Mouse (Mus musculus) stomach, postnatal 0 days (tissue): ENCODE measurements at regions not wholly inside any gene's neighbourhood (a gene's known extent, or its start where the extent isn't known, plus 50 kb on each side); places are given as distances from the start of the nearest gene placed in this dataset.

Experiments
- ATAC-seq: fragments of 200-750 bp; cut with Nextera tagmentation; 2 replicates; pipeline ENCODE4 v1.8.0; 2017; ENCODE audit not compliant: low FRiP score, low TSS enrichment
- DNase-seq: peaks from one replicate; pipeline ENCODE4 v3.0.0-alpha.2; 2016; ENCODE audit warnings: low spot score
- H3K27ac ChIP-seq: fragments of 300-500 bp; sonication (generic); replicated peaks from 2 replicates; pipeline ENCODE4 v1.5.1; 2014; ENCODE audit warnings: mild to moderate bottlenecking, control low read depth
- H3K27me3 ChIP-seq: fragments of 300-500 bp; sonication (generic); 2 replicates; pipeline ENCODE4 v1.6.1; 2014; ENCODE audit warnings: low read length; ENCODE audit not compliant: control insufficient read depth, insufficient read depth
- H3K36me3 ChIP-seq: fragments of 300-500 bp; sonication (generic); 2 replicates; pipeline ENCODE4 v1.6.1; 2014; ENCODE audit warnings: low read length, mixed read lengths; ENCODE audit not compliant: control insufficient read depth, insufficient read depth
- H3K4me1 ChIP-seq: fragments of 300-500 bp; sonication (generic); replicated peaks from 2 replicates; pipeline ENCODE4 v1.6.1; 2014; ENCODE audit warnings: antibody characterized with exemption; ENCODE audit not compliant: control insufficient read depth, insufficient read depth
- H3K4me2 ChIP-seq: fragments of 300-500 bp; sonication (generic); replicated peaks from 2 replicates; pipeline ENCODE4 v1.6.1; 2014; ENCODE audit warnings: low read depth, mild to moderate bottlenecking, control low read depth, moderate library complexity
- H3K4me3 ChIP-seq: fragments of 300-500 bp; sonication (generic); 2 replicates; pipeline ENCODE4 v1.5.1; 2014; ENCODE audit warnings: low read depth, low read length, control low read depth
- H3K9ac ChIP-seq: fragments of 300-500 bp; sonication (generic); 2 replicates; pipeline ENCODE4 v1.6.1; 2014; ENCODE audit warnings: mild to moderate bottlenecking, low read length, control low read depth, mixed read lengths
- H3K9me3 ChIP-seq: fragments of 300-500 bp; sonication (generic); 2 replicates; pipeline ENCODE4 v1.6.1; 2016; ENCODE audit warnings: low read length; ENCODE audit not compliant: control insufficient read depth
- CTCF ChIP-seq: IDR thresholded peaks from 2 replicates; pipeline ENCODE4 v1.5.1; 2016; ENCODE audit warnings: antibody characterized with exemption, low read depth, mild to moderate bottlenecking, moderate library complexity
- EP300 ChIP-seq: optimal IDR thresholded peaks from 2 replicates; pipeline ENCODE3; 2016; ENCODE audit warnings: antibody characterized with exemption
- WGBS: fragments of 180-500 bp; shearing (Covaris S2); extraction: QIAGEN DNeasy Blood & Tissue Kit; methylation state at CpG from one replicate; pipeline ENCODE4 v1.1.7; 2014; 5-methylcytosine and 5-hydroxymethylcytosine counted together

DNA sequence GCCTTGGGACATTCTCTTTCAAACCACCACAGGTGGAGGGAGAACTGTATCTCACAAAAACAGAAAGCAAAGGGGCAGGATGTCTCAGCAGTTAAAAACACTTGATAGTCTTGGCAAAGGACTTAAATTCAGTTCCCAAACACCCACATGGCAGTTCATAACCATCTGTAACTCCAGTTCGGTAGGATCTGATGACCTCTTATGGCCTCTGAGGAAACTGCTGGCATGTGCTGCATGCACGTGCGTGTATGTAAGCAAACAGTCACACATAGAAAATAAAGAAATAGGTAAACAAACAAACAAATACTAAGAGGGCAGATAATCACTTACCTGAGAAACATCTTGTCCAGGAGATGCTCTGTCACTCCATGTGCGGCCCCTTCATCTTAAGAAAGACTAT is 129.4 kb upstream of the Ufm1 start:
- no peak overlapping the region for H3K4me2 ChIP-seq
- no peak overlapping the region for H3K9ac ChIP-seq
- no peak for TF ChIP-seq EP300
- no peak for TF ChIP-seq CTCF
- H3K4me1 ChIP-seq = no peaks in the 10 kb centered on the region
- H3K4me3 ChIP-seq = no peak overlapping the region
- WGBS = 75% methylated on average over 4 of the region's 4 CpGs
- no peaks in the 10 kb centered on the region for H3K27me3 ChIP-seq
- H3K27ac ChIP-seq = no peak overlapping the region
- H3K36me3 ChIP-seq = no peaks in the 10 kb centered on the region
- H3K9me3 ChIP-seq = no peaks in the 10 kb centered on the region
- ATAC-seq (no peak), DNase-seq (no peak)

DNA sequence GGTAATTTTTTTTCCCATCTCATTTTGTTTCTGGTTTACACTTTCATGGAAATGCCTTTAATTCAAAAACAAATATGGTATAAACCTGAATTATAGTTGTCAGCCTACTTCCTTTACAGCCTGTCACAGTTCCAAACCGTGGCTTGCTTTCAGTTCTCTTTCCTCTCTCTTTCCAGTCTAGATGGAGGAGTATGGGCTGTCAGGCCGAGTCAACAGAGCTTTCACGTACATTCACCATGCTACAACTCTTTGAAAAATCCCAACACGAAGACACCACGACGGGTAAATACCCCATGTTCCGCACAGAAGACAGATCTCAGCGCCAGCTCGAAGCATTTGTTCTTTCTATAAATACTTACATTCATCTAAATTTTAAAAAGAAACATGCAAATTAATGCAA is 125.2 kb upstream of the Ufm1 start:
- H3K4me3 ChIP-seq = no peak overlapping the region
- H3K27me3 ChIP-seq = no peaks in the 10 kb centered on the region
- no peaks in the 10 kb centered on the region for H3K4me1 ChIP-seq
- H3K9me3 ChIP-seq = no peaks in the 10 kb centered on the region
- no peak overlapping the region for H3K27ac ChIP-seq
- DNase-seq = no peak
- ATAC-seq = no peak
- no peaks in the 10 kb centered on the region for H3K36me3 ChIP-seq
- TF ChIP-seq CTCF (no peak), EP300 (no peak)
- 64% methylated on average over 9 of the region's 9 CpGs for whole genome bisulfite sequencing
- no peak overlapping the region for H3K9ac ChIP-seq
- no peak overlapping the region for H3K4me2 ChIP-seq

DNA sequence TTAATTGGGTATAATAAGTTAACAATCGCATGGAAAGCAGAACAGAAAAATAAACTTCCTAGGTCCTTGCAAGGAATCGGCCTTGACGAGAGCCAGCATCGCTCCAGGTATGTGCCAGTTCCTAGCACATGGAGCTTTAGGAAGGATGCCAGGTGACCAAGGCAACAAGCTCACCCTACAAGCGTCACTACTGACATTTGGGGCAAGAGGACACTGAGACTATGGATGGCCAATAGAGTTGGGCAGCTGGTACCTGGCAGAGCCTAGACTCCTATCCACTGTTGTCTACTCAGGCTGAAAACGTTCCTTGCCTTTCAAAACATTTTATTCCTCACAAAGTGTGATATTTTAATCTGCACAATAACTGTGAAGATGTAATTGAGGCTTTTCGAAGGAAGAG is 124.6 kb upstream of the Ufm1 start:
- H3K4me2 ChIP-seq = no peak overlapping the region
- no peak overlapping the region for H3K27ac ChIP-seq
- no peaks in the 10 kb centered on the region for H3K36me3 ChIP-seq
- H3K9me3 ChIP-seq = no peaks in the 10 kb centered on the region
- WGBS = 73% methylated on average over 7 of the region's 7 CpGs
- ATAC-seq = no peak
- TF ChIP-seq CTCF (no peak), EP300 (no peak)
- H3K4me1 ChIP-seq = no peaks in the 10 kb centered on the region
- DNase-seq = no peak
- no peak overlapping the region for H3K9ac ChIP-seq
- H3K4me3 ChIP-seq = no peak overlapping the region
- no peaks in the 10 kb centered on the region for H3K27me3 ChIP-seq

DNA sequence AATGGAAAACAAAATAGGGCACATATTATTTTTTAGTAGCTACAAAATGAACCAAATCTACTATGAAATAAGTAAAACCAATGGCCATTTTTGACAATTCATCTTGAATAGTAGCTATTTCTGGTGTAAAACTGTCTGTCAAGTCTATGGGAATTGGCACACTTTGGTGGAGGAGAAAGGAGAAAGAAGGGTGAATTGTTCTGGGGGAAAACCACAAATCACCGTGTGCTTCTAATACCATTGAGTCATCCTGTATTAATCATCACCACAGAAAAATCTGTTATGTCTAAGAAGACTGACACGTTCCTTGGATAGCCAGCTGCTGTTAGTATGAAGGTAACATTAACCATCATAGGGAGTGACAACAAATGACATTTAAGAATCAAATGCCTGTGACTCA is 123.7 kb upstream of the Ufm1 start:
- no peak for TF ChIP-seq EP300
- TF ChIP-seq CTCF = no peak
- no peak overlapping the region for H3K27ac ChIP-seq
- H3K4me3 ChIP-seq = no peak overlapping the region
- no peaks in the 10 kb centered on the region for H3K9me3 ChIP-seq
- no peak for ATAC-seq
- no peak overlapping the region for H3K9ac ChIP-seq
- no peak overlapping the region for H3K4me2 ChIP-seq
- no peaks in the 10 kb centered on the region for H3K27me3 ChIP-seq
- DNase-seq = no peak
- no peaks in the 10 kb centered on the region for H3K4me1 ChIP-seq
- H3K36me3 ChIP-seq = no peaks in the 10 kb centered on the region
- 67% methylated on average over 2 of the region's 2 CpGs for WGBS

DNA sequence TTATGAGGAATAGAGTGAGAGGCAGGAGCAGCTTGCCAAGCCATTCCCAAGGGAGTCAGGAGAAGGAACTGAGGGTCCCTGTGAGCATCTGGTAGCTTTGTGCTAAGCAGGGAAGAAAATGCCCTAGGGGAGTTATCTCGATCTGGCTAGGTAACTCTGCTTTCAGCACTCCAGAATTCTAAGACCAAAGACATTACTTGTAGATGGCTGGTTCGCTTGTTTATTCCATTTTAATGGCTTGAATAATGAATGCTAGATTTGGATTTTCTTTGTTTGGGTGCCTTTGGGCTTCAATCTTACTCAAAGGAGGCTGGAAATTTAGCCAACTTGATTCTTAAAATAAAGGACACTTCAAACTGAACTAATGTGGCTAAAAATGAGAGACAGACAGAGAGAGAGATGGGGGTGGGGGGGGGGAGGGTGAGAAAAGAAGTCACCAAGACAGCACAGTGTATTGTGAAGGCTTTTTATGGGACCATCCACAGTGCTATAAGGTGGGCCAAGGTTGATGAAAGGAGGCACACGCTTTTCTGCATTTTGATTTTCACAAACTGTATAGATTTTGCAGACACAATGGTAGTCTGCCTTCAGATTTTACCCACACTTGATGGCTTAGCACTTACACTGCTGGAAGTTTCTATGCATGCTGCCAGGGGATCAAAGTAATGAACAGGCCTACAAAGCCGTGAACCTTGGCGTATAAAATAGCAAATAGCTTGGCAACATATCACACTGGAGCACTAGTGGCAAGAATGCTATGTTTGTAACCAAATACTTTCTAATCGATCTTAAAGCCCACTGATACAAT is 121.3 kb upstream of the Ufm1 start:
- TF ChIP-seq EP300 = no peak
- no peak for TF ChIP-seq CTCF
- no peak overlapping the region for H3K4me2 ChIP-seq
- no peaks in the 10 kb centered on the region for H3K4me1 ChIP-seq

DNA sequence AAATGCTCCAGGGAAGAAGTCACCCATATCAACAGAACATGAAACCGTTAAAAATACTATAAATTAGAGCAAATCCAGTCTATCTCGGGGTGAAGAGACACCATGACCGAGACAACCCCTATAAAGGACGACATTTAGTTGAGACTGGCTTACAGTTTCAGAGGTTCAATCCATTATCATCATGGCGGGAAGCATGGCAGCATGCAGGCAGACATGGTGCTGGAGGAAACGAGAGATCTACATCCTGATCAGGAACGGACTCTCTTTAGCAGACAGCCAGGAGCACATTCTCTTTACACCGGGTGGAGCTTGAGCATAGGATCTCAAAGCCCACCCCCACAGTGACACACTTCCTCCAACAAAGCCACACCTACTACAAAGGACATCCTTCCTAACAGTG is 118.7 kb upstream of the Ufm1 start:
- 97% methylated on average over 8 of the region's 8 CpGs for WGBS
- no peak for ATAC-seq
- DNase-seq = no peak
- no peak overlapping the region for H3K9ac ChIP-seq
- no peak overlapping the region for H3K4me2 ChIP-seq
- no peaks in the 10 kb centered on the region for H3K27me3 ChIP-seq
- TF ChIP-seq EP300 (no peak), CTCF (no peak)
- no peaks in the 10 kb centered on the region for H3K4me1 ChIP-seq
- no peaks in the 10 kb centered on the region for H3K9me3 ChIP-seq
- no peak overlapping the region for H3K27ac ChIP-seq
- H3K4me3 ChIP-seq = no peak overlapping the region
- H3K36me3 ChIP-seq = no peaks in the 10 kb centered on the region

More for the DNA sequence above, 121.3 kb upstream of the Ufm1 start:
- Histone ChIP-seq H3K9ac (no peak overlapping the region), H3K36me3 (no peaks in the 10 kb centered on the region), H3K27ac (no peak overlapping the region), H3K4me3 (no peak overlapping the region), H3K27me3 (no peaks in the 10 kb centered on the region), H3K9me3 (no peaks in the 10 kb centered on the region)
- ATAC-seq (no peak), DNase-seq (no peak)
- 86% methylated on average over 6 of the region's 6 CpGs for WGBS
